Mouse (Mus musculus): Measurements from ENCODE around the gene Zfp629.
"Not testable (repeated sequence)": the region's sequence is repeated elsewhere in the genome, so short reads cannot be mapped to it uniquely, and the experiment has no call there.

The Zfp629 gene

DNA sequence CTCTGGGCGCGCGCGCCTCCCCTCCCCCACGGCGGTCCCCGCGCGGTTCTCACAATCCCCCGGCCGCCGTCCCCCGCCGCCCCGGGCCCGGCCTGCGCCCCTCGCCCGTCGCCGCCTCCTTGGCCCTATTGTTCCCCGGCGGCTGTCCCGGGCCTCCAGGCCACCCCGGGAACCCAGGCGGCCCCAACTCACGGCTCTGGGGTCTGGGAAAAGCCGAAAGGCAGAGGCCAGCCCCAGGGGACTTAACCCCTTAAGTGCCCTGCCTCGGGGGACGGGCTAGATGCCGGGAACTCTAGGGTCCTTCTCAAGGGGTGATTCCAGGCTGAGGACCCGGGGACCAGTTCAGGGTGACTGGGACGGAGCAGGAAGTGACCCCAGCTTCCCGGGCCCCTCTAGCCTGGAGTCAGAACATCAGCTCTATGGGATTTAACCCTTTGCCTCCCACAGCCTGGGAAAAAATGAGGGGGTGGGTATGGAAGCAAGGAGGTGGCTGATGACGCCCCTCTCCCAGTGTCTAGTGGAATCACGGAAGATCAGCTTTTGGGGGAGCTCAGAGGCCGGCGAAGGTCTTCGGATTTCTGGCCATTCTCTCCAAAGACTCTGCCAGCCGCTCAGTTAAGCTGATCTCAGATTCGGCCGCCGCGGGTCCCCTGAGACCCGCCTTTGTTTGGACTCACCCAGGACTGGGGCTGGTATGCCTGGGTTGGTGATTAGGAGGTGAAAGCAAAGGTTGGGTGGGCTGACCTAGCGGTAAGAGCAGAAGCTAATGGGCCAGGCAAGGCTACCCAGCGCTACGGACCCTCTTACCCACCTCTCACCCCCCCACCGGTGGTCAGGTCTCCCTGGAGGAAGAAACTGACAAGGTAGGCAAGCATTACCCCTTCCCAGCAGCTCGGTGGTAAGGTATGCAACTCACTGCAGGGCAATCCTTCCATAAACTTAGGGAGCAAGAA, at the start of gene Zfp629:
Gene Zfp629, minus strand, starts transcription at position 907 of the 953 bp plus-strand sequence.
- DNase-seq: peak; percentile 82

DNA sequence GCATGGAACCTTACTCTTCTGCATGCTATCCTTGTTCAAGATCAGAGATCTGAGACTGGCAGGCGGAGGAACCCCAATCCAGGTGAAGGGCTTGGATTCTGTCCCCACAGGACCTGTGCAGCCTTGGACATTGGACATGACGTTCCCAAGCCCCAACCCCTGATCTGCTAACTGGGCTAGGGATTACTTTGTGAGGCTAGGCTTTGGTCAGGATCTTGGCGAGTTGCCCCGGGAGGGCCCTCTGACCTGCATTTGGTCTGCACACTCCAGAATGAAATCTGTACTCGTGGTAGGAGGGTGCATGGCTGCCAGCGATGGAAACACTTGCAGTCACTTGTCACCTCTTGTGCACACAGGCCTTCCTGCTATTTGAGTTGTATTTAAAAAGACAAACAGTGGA, 47.3 kb upstream of the Zfp629 start:
- no peak for DNase-seq

- DNase-seq: no peak
Measured at GRCm38 (mm10) chr7:127661833-127662232, 46.2 kb upstream of the Zfp629 start.

DNA sequence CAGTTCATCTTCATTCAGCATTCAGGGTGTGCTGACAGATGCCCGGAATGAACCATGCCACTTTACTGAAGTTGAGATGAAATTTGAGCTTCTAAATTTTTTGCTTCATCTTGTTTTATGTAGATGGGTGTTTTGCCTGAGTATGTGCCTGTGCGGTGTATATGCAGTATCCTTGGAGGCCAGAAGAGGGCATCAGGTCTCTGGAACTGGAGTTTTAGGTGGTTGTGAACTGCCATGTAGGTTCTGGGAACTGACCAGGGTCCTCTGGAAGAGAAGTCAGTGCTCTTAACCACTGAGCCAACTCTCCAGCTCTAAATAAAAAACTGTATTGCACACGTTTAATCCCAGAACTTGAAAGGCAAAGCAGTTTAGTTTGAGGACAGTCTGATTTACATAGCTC, 45.3 kb upstream of the Zfp629 start:
- no peak for DNase-seq

- peak; percentile 76 for DNase-seq
Measured at GRCm38 (mm10) chr7:127656946-127657345, 41.3 kb upstream of the Zfp629 start.

GRCm38 (mm10) chr7:127654318-127654717, 38.7 kb upstream of the Zfp629 start:
- no peak for DNase-seq

- DNase-seq: no peak
Measured at GRCm38 (mm10) chr7:127652050-127652449, 36.5 kb upstream of the Zfp629 start.

DNA sequence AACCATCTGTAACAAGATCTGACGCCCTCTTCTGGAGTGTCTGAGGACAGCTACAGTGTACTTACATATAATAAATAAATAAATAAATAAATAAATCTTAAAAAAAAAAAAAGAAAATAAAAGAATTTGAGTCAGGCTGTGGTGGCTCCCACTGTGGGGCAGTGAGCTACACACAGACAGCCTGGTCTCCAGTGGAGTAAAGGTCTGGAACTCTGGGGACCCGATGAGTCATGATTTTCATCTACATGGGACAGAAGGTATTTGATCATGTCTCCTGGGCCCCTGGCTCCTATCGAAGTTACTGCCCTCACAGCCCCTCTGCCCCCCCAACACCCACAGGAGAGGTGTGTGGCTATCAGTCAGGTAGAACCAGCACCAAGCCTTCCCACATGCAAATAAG, 36.0 kb upstream of the Zfp629 start:
- no peak for DNase-seq

DNA sequence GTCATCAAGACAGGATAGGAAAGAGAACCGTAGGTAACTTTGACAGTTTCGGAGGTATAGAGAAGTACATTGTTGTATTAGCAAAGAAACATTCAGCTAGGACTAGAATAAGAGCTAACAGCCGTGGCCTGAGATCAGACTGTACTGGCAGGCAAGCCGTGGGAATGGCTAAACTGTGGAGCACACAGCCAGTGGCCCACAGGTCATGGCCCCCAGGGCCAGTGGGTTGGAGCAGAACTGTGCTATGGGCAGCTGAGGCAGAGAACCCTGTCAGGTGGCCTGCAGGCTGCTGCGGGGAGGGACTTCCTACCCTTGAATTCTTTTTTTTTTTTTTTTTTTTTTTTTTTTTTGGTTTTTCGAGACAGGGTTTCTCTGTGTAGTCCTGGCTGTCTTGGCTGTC, 33.6 kb upstream of the Zfp629 start:
- DNase-seq: no peak

DNA sequence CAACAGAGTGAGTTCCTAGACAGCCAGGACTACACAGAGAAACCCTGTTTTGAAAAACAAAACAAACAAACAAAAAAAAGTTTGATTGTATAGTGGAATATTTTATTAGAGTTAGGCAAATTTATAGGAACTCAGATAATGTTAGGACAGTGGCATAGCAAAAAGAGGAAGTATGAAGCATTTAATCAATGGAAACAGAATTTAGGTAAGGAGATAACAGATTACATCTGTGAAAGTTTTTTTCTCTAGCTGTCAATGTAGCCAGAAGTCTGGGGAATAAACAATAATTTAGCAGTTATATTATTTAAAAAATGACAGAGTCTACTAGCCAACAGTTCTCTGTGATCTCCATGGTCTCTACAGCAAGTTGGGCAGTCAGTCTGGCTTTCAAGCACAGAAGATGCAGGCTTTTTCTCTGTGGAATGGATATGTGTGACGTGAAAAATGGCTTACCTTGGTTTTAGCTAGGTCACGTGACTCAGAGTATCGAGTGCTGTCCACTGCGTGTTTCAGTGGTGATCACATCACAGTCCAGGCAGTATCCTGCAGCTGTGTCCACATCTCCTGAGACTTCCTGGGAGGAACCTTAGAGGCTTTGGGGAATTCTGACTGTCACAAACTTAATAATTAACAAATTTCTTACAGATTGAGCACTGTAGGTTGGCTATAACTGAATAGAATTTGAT, 33.1 kb upstream of the Zfp629 start:
- no peak for DNase-seq

GRCm38 (mm10) chr7:127647576-127647975, 32.0 kb upstream of the Zfp629 start:
- peak; percentile 6 for DNase-seq

DNA sequence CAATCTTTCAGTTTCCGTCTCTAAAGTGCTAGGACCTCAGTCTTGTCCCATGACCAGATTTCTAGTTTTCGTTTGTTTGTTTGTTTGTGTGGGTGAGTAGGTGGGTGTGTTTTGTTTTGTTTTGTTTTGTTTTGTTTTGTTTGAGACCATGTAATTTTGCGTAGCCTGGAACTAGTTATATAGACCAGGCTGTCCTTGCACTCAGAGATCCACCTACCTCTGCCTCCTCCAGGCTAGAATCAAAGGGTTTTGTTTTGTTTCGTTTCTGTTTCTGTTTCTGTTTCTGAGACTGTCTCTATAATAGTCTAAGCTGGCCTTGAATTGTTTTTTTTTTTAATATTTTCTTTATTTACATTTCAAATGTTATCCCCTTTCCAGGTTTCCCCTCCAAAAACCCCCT, 30.8 kb upstream of the Zfp629 start:
- DNase-seq: no peak

DNA sequence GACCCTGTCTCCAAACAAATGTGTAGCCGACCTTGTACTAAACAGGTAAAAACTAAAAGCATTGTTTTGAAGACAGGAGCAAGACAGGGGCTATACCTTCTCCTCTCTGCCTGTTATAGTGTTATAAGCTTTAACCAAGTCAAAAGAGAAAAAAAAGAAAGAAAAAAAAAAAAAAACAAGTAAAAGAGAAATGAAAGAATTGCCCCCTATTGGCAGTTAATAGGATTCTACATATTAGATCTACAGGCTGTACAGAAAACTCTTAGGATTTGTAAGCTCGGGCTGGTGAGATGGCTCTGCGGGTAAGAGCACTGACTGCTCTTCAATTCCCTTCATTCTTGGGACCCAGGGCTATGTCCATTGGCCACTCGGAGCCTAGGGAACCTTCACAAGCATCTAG, 26.7 kb upstream of the Zfp629 start:
- no peak for DNase-seq

GRCm38 (mm10) chr7:127641260-127641659, 25.7 kb upstream of the Zfp629 start:
- DNase-seq: peak; percentile 15

- peak; percentile 79 for DNase-seq
Measured at GRCm38 (mm10) chr7:127636963-127637362, 21.4 kb upstream of the Zfp629 start.

GRCm38 (mm10) chr7:127631416-127631815, 15.8 kb upstream of the Zfp629 start:
- DNase-seq: no peak

GRCm38 (mm10) chr7:127628646-127629045, 13.0 kb upstream of the Zfp629 start:
- no peak for DNase-seq

DNA sequence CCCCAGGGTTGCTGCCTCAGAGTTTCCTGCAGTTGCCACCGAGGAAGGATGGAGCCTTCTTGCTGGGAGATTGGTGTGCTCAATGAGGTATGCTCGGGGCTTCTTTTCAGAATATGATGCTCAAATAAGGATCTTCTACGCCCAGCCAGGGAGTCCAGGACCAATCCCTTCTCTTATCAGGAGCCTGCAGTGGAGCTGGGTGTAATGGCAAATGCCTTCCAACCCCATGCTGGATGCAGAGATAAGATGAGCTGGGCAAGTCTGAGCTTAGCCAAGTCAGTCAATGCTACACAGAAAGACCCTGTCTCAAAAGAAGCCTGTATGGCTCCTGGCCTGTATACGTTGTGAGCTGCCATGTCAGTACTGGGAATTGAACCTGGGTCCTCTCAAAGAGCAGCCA, 10.9 kb upstream of the Zfp629 start:
- no peak for DNase-seq

GRCm38 (mm10) chr7:127626039-127626438, 10.4 kb upstream of the Zfp629 start:
- no peak for DNase-seq

GRCm38 (mm10) chr7:127618402-127618801, 2.8 kb upstream of the Zfp629 start:
- not testable (repeated sequence) for DNase-seq

GRCm38 (mm10) chr7:127617962-127618361, 2.4 kb upstream of the Zfp629 start:
- DNase-seq: no peak

GRCm38 (mm10) chr7:127616881-127617280, 1.3 kb upstream of the Zfp629 start:
- no peak for DNase-seq

DNA sequence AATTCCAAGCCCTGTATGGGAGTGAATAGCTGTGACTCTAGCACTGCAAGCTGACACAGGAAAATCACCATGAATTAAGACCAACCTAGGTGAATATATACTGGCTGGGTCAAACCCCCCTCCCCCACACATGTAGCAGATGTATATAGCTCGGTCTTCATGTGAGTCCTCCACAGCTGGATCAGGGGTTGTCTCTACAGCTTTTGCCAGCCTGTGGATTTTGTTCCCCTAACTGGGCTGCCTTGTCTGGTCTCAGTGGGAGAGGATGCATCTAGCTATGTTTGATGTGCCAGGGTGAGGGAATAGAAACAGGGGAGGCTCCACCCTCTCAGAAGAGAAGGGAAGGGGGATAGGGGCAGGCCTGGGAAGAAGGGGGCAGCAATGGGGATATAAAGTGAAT, 739 bp upstream of the Zfp629 start:
- DNase-seq: no peak

- DNase-seq: peak; percentile 47
Measured at GRCm38 (mm10) chr7:127614511-127614890, 1.1 kb downstream of the Zfp629 start.
